ENCODE assay signal across 8 mouse cellular contexts in the genomic region with DNA sequence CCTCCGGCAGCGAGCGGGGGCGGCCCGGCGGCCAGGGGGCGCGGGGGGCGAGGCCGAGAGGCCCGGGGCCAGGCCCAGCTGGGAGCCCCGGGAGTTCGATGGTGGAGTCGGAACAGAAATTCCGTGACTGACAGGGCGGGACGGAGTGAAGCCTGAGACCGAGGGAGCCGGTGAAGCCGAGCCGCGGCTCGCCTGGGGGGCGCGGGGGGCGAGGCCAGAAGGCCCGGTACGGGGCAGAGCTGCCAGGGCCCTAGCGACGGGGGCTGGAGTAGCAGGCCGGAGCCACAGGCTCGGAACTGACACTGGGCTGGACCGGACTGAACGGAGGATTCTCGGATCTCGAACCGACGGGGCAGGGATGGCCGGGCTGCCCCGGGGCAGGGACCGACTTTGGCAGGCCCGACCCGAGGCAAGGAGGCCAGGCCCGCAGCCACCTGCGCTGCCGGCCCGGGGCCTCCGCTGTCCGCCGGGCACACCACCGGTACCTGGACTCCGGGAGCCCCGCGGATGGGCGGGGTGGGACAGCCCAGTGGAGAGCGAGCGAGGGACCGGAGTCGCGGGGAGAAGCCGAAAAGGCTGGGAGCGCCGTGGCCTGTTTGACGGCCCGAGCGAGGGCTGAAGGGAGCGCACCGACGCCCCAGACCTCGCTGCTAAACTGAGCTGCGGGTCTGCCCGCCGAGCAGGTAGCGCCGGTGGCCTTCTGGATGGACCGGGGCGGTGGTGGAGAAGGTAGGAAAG. TPM values are rescaled to one million over a fixed set of nuclear protein-coding genes. Genes with fewer than 3 reads are reported as not detected.
DNase-seq lines count a peak whose midpoint lies in the region; ATAC-seq and TF ChIP-seq lines count a peak whose summit lies in the region.

No protein-coding gene starts in this region.

- H3K79me2 ChIP-seq in MEL (ENCODE audit: control insufficient read depth, insufficient read depth, low read length, poor library complexity) = peaks cover 63% of the 10 kb centered on the region

- no peaks in the 10 kb centered on the region for H3K27me3 ChIP-seq in MEL (ENCODE audit: control insufficient read depth in 1 of 2, insufficient read depth in 2 of 2, low read length in 2 of 2)
- H3K27me3 ChIP-seq in forebrain, embryonic 14.5 days (replicated peaks; ENCODE audit: control insufficient read depth, insufficient read depth, low read length) = no peaks in the 10 kb centered on the region

- DNase-seq in MEL (ENCODE audit: low read depth, low spot score) = peak; percentile 63
- DNase-seq in c-Kit-positive CD71-negative TER-119-negative erythroid progenitor cells, embryonic 14.5 days (ENCODE audit: low read depth) = peak; percentile 32
- peak; percentile 58 for DNase-seq in forebrain, embryonic 14.5 days (ENCODE audit: low spot score)
- peak; percentile 63 to 79 for DNase-seq in layer of hippocampus, postnatal 14 days (ENCODE audit: low spot score in 2 of 2)
- DNase-seq in lung, postnatal 25 days (ENCODE audit: low spot score) = peak; percentile 72
- peak; percentile 79 for DNase-seq in retina, embryonic 14.5 days (ENCODE audit: low spot score)
- peak; percentile 78 for DNase-seq in urinary bladder, adult 2 months (ENCODE audit: low spot score)

- whole genome bisulfite sequencing in forebrain, embryonic 14.5 days = under 1% methylated on average over 69 of the region's 77 CpGs

- H3K9me3 ChIP-seq in MEL (replicated peaks; ENCODE audit: insufficient read depth, low read length) = no peaks in the 10 kb centered on the region
- no peaks in the 10 kb centered on the region for H3K9me3 ChIP-seq in forebrain, embryonic 14.5 days (replicated peaks; ENCODE audit: control insufficient read depth, low read length)

- H3K36me3 ChIP-seq in MEL (ENCODE audit: control insufficient read depth in 1 of 2, insufficient read depth in 2 of 2, low read length in 2 of 2) = peaks cover 8 to 21% of the 10 kb centered on the region in 2 experiments
- H3K36me3 ChIP-seq in forebrain, embryonic 14.5 days (ENCODE audit: control insufficient read depth, insufficient read depth, low read length) = peaks cover 10% of the 10 kb centered on the region

- H3K9ac ChIP-seq in MEL (ENCODE audit: control insufficient read depth, low read depth, low read length, poor library complexity, severe bottlenecking) = peak overlapping the region; percentile 99
- H3K9ac ChIP-seq in forebrain, embryonic 14.5 days (ENCODE audit: low read length) = peak overlapping the region; percentile 95

- peak overlapping the region; percentile 91 for H3K4me2 ChIP-seq in forebrain, embryonic 14.5 days (ENCODE audit: low read length)

- H3K4me1 ChIP-seq in MEL (ENCODE audit: control insufficient read depth in 1 of 2, insufficient read depth in 2 of 2, low read length in 2 of 2) = peaks cover 13 to 18% of the 10 kb centered on the region in 2 experiments
- peaks cover 23% of the 10 kb centered on the region for H3K4me1 ChIP-seq in forebrain, embryonic 14.5 days (ENCODE audit: control insufficient read depth, insufficient read depth, low read length)

- TF ChIP-seq EP300 in MEL (IDR thresholded peaks at IDR 0.05; ENCODE audit: low read depth in 1 of 2, low read length in 2 of 2) = no peak; a peak in 1 of 4 replicates

- ATAC-seq in forebrain, embryonic 14.5 days = peak; percentile 70
- peak; percentile 24 to 43; a peak in 1 of 4 replicates for ATAC-seq in hematopoietic stem cell, adult 5-6 weeks (replicated peaks in 1 of 2; ENCODE audit: insufficient read depth in 1 of 2, low FRiP score in 2 of 2, low TSS enrichment in 1 of 2, low read depth in 1 of 2, poor library complexity in 2 of 2, severe bottlenecking in 2 of 2)

- TF ChIP-seq CTCF in MEL (IDR thresholded peaks at IDR 0.05 in 2 of 3, conservative IDR thresholded peaks at IDR 0.05 in 1 of 3; ENCODE audit: control insufficient read depth in 1 of 3, insufficient read depth in 1 of 3, low read depth in 2 of 3, low read length in 3 of 3, poor library complexity in 1 of 3, severe bottlenecking in 1 of 3) = peak in 1 of 3 experiments; percentile 7; a peak in 1 of 6 replicates

- no peak; a peak in 1 of 4 replicates for TF ChIP-seq POLR2A in MEL (IDR thresholded peaks at IDR 0.05; ENCODE audit: control insufficient read depth in 1 of 2, insufficient read depth in 1 of 2, low read depth in 1 of 2, low read length in 2 of 2, poor library complexity in 1 of 2)

- peak overlapping the region; percentile 86 for H3K27ac ChIP-seq in MEL (ENCODE audit: control insufficient read depth, low read depth, low read length)
- H3K27ac ChIP-seq in forebrain, embryonic 14.5 days (ENCODE audit: low read depth, low read length) = peak overlapping the region; percentile 95

- TF ChIP-seq RAD21 in MEL (IDR thresholded peaks at IDR 0.05; ENCODE audit: low read depth, low read length) = no peak

- peak overlapping the region; percentile 92 to 98 for H3K4me3 ChIP-seq in MEL (ENCODE audit: control insufficient read depth in 1 of 2, insufficient read depth in 1 of 2, low read depth in 2 of 2, low read length in 2 of 2)
- H3K4me3 ChIP-seq in forebrain, embryonic 14.5 days (ENCODE audit: low read depth, low read length) = peak overlapping the region; percentile 93

TF ChIP-seq in MEL, 35 proteins besides CTCF, POLR2A, EP300 and RAD21 (continues in another document):
- TF ChIP-seq E2F4 (IDR thresholded peaks at IDR 0.05; ENCODE audit: borderline replicate concordance, low read depth, low read length) (no peak), MAX (IDR thresholded peaks at IDR 0.05; ENCODE audit: low read length) (0 out of 2 replicates have a peak, but pooled peaks have one; percentile 34), USF2 (IDR thresholded peaks at IDR 0.05; ENCODE audit: borderline replicate concordance in 1 of 2, insufficient read depth in 1 of 2, low read depth in 1 of 2, low read length in 2 of 2) (no peak), ZMIZ1 (IDR thresholded peaks at IDR 0.05; ENCODE audit: low read depth, low read length) (no peak; the same call in 1 of the 2 replicates), HCFC1 (IDR thresholded peaks at IDR 0.05; ENCODE audit: low read depth, low read length) (no peak), ZC3H11A (IDR thresholded peaks at IDR 0.05; ENCODE audit: low read depth, low read length) (no peak), ZKSCAN1 (IDR thresholded peaks at IDR 0.05; ENCODE audit: low read depth, low read length) (no peak), MYC (IDR thresholded peaks at IDR 0.05; ENCODE audit: low read depth, low read length) (no peak), MXI1 (IDR thresholded peaks at IDR 0.05; ENCODE audit: low read depth, low read length) (peak; percentile 9; the same call in 1 of the 2 replicates), TCF12 (IDR thresholded peaks at IDR 0.05; ENCODE audit: low read depth, low read length) (no peak), POLR2AphosphoS5 (IDR thresholded peaks at IDR 0.05; ENCODE audit: borderline replicate concordance, low read depth, low read length) (no peak), JUND (IDR thresholded peaks at IDR 0.05; ENCODE audit: low read depth, low read length) (no peak), RCOR1 (IDR thresholded peaks at IDR 0.05; ENCODE audit: low read depth, low read length) (no peak), NELFE (IDR thresholded peaks at IDR 0.05; ENCODE audit: low read depth, low read length) (no peak; the same call in 1 of the 2 replicates), SMC3 (IDR thresholded peaks at IDR 0.05; ENCODE audit: low read depth, low read length) (no peak)

RNA-seq across cellular contexts. Expression of a gene that starts 0.7 kb away (rescaled TPM):
- total RNA-seq in MEL (2012; rRNA removed) = 52.8 and 64.4 TPM in 2 replicates
- polyA plus RNA-seq in MEL (2012; ENCODE audit: insufficient read depth in 1 of 2, insufficient read length in 2 of 2, low read depth in 1 of 2, low replicate concordance in 2 of 2, missing spikeins in 1 of 2) = 10 to 100 TPM in 1 of 2 experiments, not detected in 1; 73.3 TPM
- 67.9 and 74.0 TPM in 2 replicates for polyA plus RNA-seq in forebrain, embryonic 14.5 days (2014; fragmentation: Nextera tagmentation; extraction: Ambion mirVana)
- 11.8 and 20.5 TPM in 2 replicates for total RNA-seq in hematopoietic stem cell, adult 5-6 weeks (2017)
- total RNA-seq in layer of hippocampus, postnatal 14 days (2021) = 10 to 100 TPM; 46.9 to 49.4 TPM
- 25.8 and 26.4 TPM in 2 replicates for polyA plus RNA-seq in urinary bladder, adult 2 months (2012; rRNA removed)

RNA-seq across cellular contexts. Expression of a gene that starts 0.9 kb away (rescaled TPM):
- 444 and 529 TPM in 2 replicates for total RNA-seq in MEL (2012; rRNA removed)
- 100 to 1,000 TPM; 392 to 414 TPM for polyA plus RNA-seq in MEL (2012; ENCODE audit: insufficient read depth in 1 of 2, insufficient read length in 2 of 2, low read depth in 1 of 2, low replicate concordance in 2 of 2, missing spikeins in 1 of 2)
- polyA plus RNA-seq in forebrain, embryonic 14.5 days (2014; fragmentation: Nextera tagmentation; extraction: Ambion mirVana) = 479 and 583 TPM in 2 replicates
- total RNA-seq in hematopoietic stem cell, adult 5-6 weeks (2017) = 259 and 445 TPM in 2 replicates
- total RNA-seq in layer of hippocampus, postnatal 14 days (2021) = 100 to 1,000 TPM; 428 to 464 TPM
- 669 and 757 TPM in 2 replicates for polyA plus RNA-seq in urinary bladder, adult 2 months (2012; rRNA removed)

RNA-seq across cellular contexts. Expression of a gene that starts 22.1 kb away (rescaled TPM):
- 13.6 and 14.9 TPM in 2 replicates for total RNA-seq in MEL (2012; rRNA removed)
- polyA plus RNA-seq in MEL (2012; ENCODE audit: insufficient read depth in 1 of 2, insufficient read length in 2 of 2, low read depth in 1 of 2, low replicate concordance in 2 of 2, missing spikeins in 1 of 2) = 10 to 100 TPM in 1 of 2 experiments, not detected in 1; 11.8 TPM
- polyA plus RNA-seq in forebrain, embryonic 14.5 days (2014; fragmentation: Nextera tagmentation; extraction: Ambion mirVana) = 14.2 and 15.3 TPM in 2 replicates
- total RNA-seq in hematopoietic stem cell, adult 5-6 weeks (2017) = 12.1 and 21.3 TPM in 2 replicates
- total RNA-seq in layer of hippocampus, postnatal 14 days (2021) = 10 to 100 TPM in 1 of 2 experiments, 1 to 10 TPM in 1; 9.0 to 10.8 TPM
- 10.3 and 11.1 TPM in 2 replicates for polyA plus RNA-seq in urinary bladder, adult 2 months (2012; rRNA removed)

RNA-seq across cellular contexts. Expression of a gene that starts 47.7 kb away (rescaled TPM):
- total RNA-seq in MEL (2012; rRNA removed) = 25.0 and 29.4 TPM in 2 replicates
- polyA plus RNA-seq in MEL (2012; ENCODE audit: insufficient read depth in 1 of 2, insufficient read length in 2 of 2, low read depth in 1 of 2, low replicate concordance in 2 of 2, missing spikeins in 1 of 2) = 10 to 100 TPM in 1 of 2 experiments, not detected in 1; 44.0 TPM
- 18.1 and 18.2 TPM in 2 replicates for polyA plus RNA-seq in forebrain, embryonic 14.5 days (2014; fragmentation: Nextera tagmentation; extraction: Ambion mirVana)
- total RNA-seq in hematopoietic stem cell, adult 5-6 weeks (2017) = 16.8 and 17.9 TPM in 2 replicates
- total RNA-seq in layer of hippocampus, postnatal 14 days (2021) = 1 to 10 TPM; 1.2 TPM
- polyA plus RNA-seq in urinary bladder, adult 2 months (2012; rRNA removed) = 1.1 and 1.3 TPM in 2 replicates

RNA-seq across cellular contexts. Expression of a gene that starts 47.8 kb away (rescaled TPM):
- 29.1 and 35.3 TPM in 2 replicates for total RNA-seq in MEL (2012; rRNA removed)
- polyA plus RNA-seq in MEL (2012; ENCODE audit: insufficient read depth in 1 of 2, insufficient read length in 2 of 2, low read depth in 1 of 2, low replicate concordance in 2 of 2, missing spikeins in 1 of 2) = 10 to 100 TPM in 1 of 2 experiments, not detected in 1; 33.6 TPM
- polyA plus RNA-seq in forebrain, embryonic 14.5 days (2014; fragmentation: Nextera tagmentation; extraction: Ambion mirVana) = 54.8 and 56.0 TPM in 2 replicates
- 14.2 and 21.8 TPM in 2 replicates for total RNA-seq in hematopoietic stem cell, adult 5-6 weeks (2017)
- 10 to 100 TPM; 71.8 to 72.1 TPM for total RNA-seq in layer of hippocampus, postnatal 14 days (2021)
- polyA plus RNA-seq in urinary bladder, adult 2 months (2012; rRNA removed) = 62.6 and 72.7 TPM in 2 replicates

Comparison
In these comparisons a context has a peak if more than half of its experiments do, and no peak if none do; other contexts are left out.
1. Peak in every context shown above with its lines: DNase-seq, ATAC-seq, H3K4me3 ChIP-seq and H3K27ac ChIP-seq.